Mouse (Mus musculus) left cerebral cortex, postnatal 10 days (tissue): Measurements from ENCODE around the gene Gm20388. TPM values are rescaled to one million over a fixed set of nuclear protein-coding genes. Genes with fewer than 3 reads are reported as not detected.
A peak's percentile ranks its signal among the peaks of the same experiment; 100 is the strongest.

ENCODE experiments used
- DNase-seq, 2 experiments: peaks; one replicate each; pipeline ENCODE4 v3.0.0; 2021 to 2022; ENCODE audit warnings: low spot score in 2 of 2, mixed read lengths in 1 of 2; ENCODE audit errors: extremely low spot score in 1 of 2
- intact Hi-C: fragments of 180-260 bp; cut with DNase I; formaldehyde crosslinking; loops from one replicate; pipeline ENCODE4 v1.15.1; 2025
- total RNA-seq, 2 experiments: library from RNA; stranded (reverse); gene quantifications; 2 replicates each; pipeline ENCODE4 v1.2.3; 2021

Gene Gm20388
- total RNA-seq, 2 experiments from 2014 or later = 4.4 to 9.0 TPM

- intact Hi-C loops = no loop called here
- no peak for DNase-seq
These were observed 4373.1 kb downstream of the Gm20388 start for GRCm38 (mm10) chr8:124283644-124284332.

- intact Hi-C loops = no loop called here
- DNase-seq = no peak
These were observed 4373.7 kb downstream of the Gm20388 start for GRCm38 (mm10) chr8:124284333-124284711.

GRCm38 (mm10) chr8:124284984-124285576, 4374.4 kb downstream of the Gm20388 start:
- intact Hi-C loops = loop anchor here (5.0 kb wide), 1 partner anchor 53 kb away; the partner anchor contains the start of gene Galnt2
- peak in 1 of 2 experiments; percentile 72 for DNase-seq

- no peak for DNase-seq
- intact Hi-C loops = loop anchor here (5.0 kb wide), 1 partner anchor 54 kb away; the partner anchor contains the start of gene Galnt2
These were observed 4376.0 kb downstream of the Gm20388 start for GRCm38 (mm10) chr8:124286461-124287124.

- no peak for DNase-seq
- intact Hi-C loops = loop anchor here (5.0 kb wide), 1 partner anchor 56 kb away; the partner anchor contains the start of gene Galnt2
These were observed 4377.7 kb downstream of the Gm20388 start for GRCm38 (mm10) chr8:124288215-124288864.

GRCm38 (mm10) chr8:124289481-124290050, 4378.9 kb downstream of the Gm20388 start:
- no peak for DNase-seq
- intact Hi-C loops = loop anchor here (5.0 kb wide), 1 partner anchor 57 kb away; the partner anchor contains the start of gene Galnt2

GRCm38 (mm10) chr8:124290911-124291691, 4380.5 kb downstream of the Gm20388 start:
- DNase-seq = no peak
- intact Hi-C loops = no loop called here

DNA sequence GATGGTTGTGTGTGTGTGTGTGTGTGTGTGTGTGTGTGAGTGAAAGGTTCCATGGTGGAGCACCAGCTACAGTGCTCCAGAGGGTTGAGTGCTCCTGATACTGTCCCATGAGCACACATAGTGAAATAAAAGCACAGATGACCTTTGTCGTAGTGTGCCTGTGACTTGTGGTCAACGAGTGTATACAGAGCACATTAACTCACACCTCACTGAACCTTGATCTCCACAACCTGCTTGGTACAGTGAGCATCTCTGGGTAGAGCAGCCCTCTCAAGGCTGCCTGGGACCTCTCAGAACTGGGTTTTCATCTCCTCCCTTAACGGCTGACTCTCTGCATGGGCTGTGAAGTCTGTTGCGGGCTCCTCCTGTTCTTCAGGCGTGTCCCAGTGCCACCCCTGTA, 4381.1 kb downstream of the Gm20388 start:
- intact Hi-C loops = no loop called here
- DNase-seq = no peak

DNA sequence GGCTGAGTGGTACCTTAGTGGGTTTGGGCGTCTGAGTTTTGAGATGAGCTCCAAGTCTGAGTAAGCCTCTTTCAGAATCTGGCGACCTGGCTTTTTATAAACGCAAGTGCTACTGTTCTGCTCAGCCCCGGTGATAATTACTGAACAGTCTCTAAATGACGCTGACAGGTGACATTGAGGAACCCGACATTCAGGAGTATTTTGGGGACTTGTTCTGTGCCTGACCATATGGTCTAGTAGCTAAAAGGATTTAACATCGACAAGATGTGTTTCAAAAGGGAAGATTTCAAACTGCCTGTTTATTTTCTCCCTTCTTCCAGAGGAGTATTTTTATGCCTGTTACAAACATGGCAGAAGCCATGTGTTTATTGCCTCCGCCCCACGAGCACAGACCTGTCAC, 4382.3 kb downstream of the Gm20388 start:
- DNase-seq = no peak
- intact Hi-C loops = no loop called here

GRCm38 (mm10) chr8:124294425-124294824, 4383.8 kb downstream of the Gm20388 start:
- intact Hi-C loops = no loop called here
- DNase-seq = no peak

DNA sequence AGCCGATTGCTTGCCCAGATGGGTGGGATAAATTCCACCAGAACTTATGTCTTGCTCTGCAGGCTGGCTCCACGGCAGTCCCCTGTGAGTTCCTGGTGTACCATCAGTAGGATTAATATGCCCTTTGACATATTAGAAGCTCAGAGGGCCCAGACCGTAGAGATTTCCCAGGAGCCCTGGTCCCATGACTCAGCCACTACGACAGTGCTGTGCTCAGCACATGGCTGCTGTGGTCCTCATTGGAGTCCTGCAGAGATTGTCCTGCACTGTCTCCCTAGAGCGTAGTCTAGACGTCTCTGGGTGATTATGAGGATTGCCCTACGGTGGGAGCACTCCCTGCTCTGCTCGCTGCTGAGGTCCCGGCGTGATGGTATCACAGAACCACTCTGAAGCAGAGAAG, 4384.3 kb downstream of the Gm20388 start:
- DNase-seq = no peak
- intact Hi-C loops = no loop called here

- intact Hi-C loops = no loop called here
- DNase-seq = no peak
These were observed 4384.7 kb downstream of the Gm20388 start for GRCm38 (mm10) chr8:124295357-124295756.

GRCm38 (mm10) chr8:124301512-124301911, 4390.9 kb downstream of the Gm20388 start:
- DNase-seq = no peak
- intact Hi-C loops = no loop called here

DNA sequence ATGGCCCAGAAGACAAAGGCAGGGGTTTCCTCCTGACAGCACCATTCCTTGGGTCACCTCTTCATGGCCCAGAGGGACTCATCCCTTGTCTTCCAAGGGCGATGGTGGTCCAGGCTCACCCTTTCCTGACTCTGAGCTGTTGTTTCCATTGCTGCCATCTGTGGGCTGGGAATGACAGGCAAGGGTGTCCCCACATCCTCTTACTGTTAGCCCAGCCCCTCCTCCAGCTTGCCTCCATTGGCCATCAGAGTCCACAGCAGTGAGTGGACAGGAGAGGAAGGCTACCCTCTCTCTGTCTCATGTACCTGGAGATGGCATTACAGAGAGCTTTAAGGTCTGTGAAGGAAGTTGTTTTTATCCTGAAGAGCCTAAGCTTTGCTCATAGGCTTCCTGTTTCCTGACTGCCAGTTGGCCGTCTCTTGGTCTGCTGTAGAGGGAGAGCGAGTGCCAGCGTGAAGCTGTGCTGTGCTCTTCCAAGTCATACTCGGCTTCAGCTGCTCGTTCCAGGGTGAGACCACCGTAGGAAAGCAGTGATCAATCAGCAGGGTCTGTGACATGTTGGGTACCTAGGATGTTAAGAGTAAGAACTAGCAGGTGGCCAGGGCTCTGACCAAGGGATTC, 4391.4 kb downstream of the Gm20388 start:
- intact Hi-C loops = no loop called here
- no peak for DNase-seq

GRCm38 (mm10) chr8:124303211-124303902, 4392.7 kb downstream of the Gm20388 start:
- intact Hi-C loops = no loop called here
- no peak for DNase-seq

GRCm38 (mm10) chr8:124304141-124304540, 4393.5 kb downstream of the Gm20388 start:
- no peak for DNase-seq
- intact Hi-C loops = no loop called here

- no peak for DNase-seq
- intact Hi-C loops = no loop called here
These were observed 4395.9 kb downstream of the Gm20388 start for GRCm38 (mm10) chr8:124306574-124306973.
